Mouse (Mus musculus) cerebellum, adult 11 months (tissue): ENCODE data around the gene 1700029P11Rik.

Experiments
- DNase-seq: peaks from one replicate; pipeline ENCODE4 v3.0.0; 2022

The 1700029P11Rik gene

GRCm38 (mm10) chr15:81980321-81980720 is at the start of gene 1700029P11Rik:
Gene 1700029P11Rik (plus strand): TSS chr15:81980540.
- no peak for DNase-seq

GRCm38 (mm10) chr15:81932951-81933470 is 47.3 kb upstream of the 1700029P11Rik start:
- no peak for DNase-seq

- DNase-seq = no peak
These were observed 46.4 kb upstream of the 1700029P11Rik start for GRCm38 (mm10) chr15:81933986-81934385.

- DNase-seq = no peak
These were observed 44.3 kb upstream of the 1700029P11Rik start for GRCm38 (mm10) chr15:81935869-81936637.

- peak; percentile 57 for DNase-seq
These were observed 43.7 kb upstream of the 1700029P11Rik start, which contains the start of gene Csdc2 for GRCm38 (mm10) chr15:81936679-81937078. Gene Csdc2 (plus strand): TSS chr15:81936759.

- DNase-seq = peak; percentile 50
These were observed 43.0 kb upstream of the 1700029P11Rik start for GRCm38 (mm10) chr15:81937098-81937972.

GRCm38 (mm10) chr15:81938246-81938645 is 42.1 kb upstream of the 1700029P11Rik start:
- DNase-seq = peak; percentile 71

GRCm38 (mm10) chr15:81939157-81939715 is 41.1 kb upstream of the 1700029P11Rik start:
- DNase-seq = no peak

GRCm38 (mm10) chr15:81939774-81940173 is 40.6 kb upstream of the 1700029P11Rik start:
- no peak for DNase-seq

- no peak for DNase-seq
These were observed 40.1 kb upstream of the 1700029P11Rik start for GRCm38 (mm10) chr15:81940219-81940618.

GRCm38 (mm10) chr15:81941010-81941409 is 39.3 kb upstream of the 1700029P11Rik start:
- DNase-seq = no peak

- no peak for DNase-seq
These were observed 37.1 kb upstream of the 1700029P11Rik start for GRCm38 (mm10) chr15:81943176-81943749.

GRCm38 (mm10) chr15:81949076-81949475 is 31.3 kb upstream of the 1700029P11Rik start:
- no peak for DNase-seq

GRCm38 (mm10) chr15:81949476-81950131 is 30.7 kb upstream of the 1700029P11Rik start:
- no peak for DNase-seq

GRCm38 (mm10) chr15:81950716-81951115 is 29.6 kb upstream of the 1700029P11Rik start:
- DNase-seq = no peak

- no peak for DNase-seq
These were observed 29.2 kb upstream of the 1700029P11Rik start for GRCm38 (mm10) chr15:81951159-81951558.

- no peak for DNase-seq
These were observed 28.0 kb upstream of the 1700029P11Rik start for GRCm38 (mm10) chr15:81952310-81952709.

- DNase-seq = peak; percentile 52
These were observed 26.2 kb upstream of the 1700029P11Rik start for GRCm38 (mm10) chr15:81954151-81954583.

GRCm38 (mm10) chr15:81954716-81955115 is 25.6 kb upstream of the 1700029P11Rik start:
- no peak for DNase-seq

- no peak for DNase-seq
These were observed 24.9 kb upstream of the 1700029P11Rik start for GRCm38 (mm10) chr15:81955414-81955813.

- peak; percentile 59 for DNase-seq
These were observed 23.9 kb upstream of the 1700029P11Rik start for GRCm38 (mm10) chr15:81956457-81956856.

- no peak for DNase-seq
These were observed 22.7 kb upstream of the 1700029P11Rik start for GRCm38 (mm10) chr15:81957598-81957997.
